Comparison of ENCODE assay signal across 8 mouse cellular contexts in the genomic region with DNA sequence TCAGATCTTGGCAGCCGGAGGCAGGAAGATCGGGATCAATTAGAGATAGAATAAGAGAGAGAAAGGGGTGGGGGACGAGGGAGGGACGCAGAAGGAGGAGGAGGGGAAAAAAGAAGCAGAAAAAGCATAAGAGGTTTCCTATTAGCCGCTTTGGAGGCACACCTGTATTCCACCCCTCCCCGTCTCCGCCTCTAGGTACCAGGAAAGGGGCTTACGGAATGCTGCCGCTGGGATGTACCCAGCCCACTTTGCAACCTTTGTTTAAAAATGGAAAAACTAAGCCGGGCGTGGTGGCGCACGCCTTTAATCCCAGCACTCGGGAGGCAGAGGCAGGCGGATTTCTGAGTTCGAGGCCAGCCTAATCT. TPM values are rescaled to one million over a fixed set of nuclear protein-coding genes. Genes with fewer than 3 reads are reported as not detected.
A peak's percentile ranks its signal among the peaks of the same experiment; 100 is the strongest.
DNase-seq lines count a peak whose midpoint lies in the region; ATAC-seq and TF ChIP-seq lines count a peak whose summit lies in the region.

No protein-coding gene starts in this region.

- ATAC-seq in limb, embryonic 14.5 days (ENCODE audit: low FRiP score, low read depth), result no peak
- ATAC-seq in stomach, embryonic 16.5 days (ENCODE audit: insufficient read depth, low FRiP score), result no peak

- no peak for TF ChIP-seq POLR2A in spleen, adult 2 months (IDR thresholded peaks at IDR 0.05; ENCODE audit: low read depth, low read length)
- TF ChIP-seq POLR2A in limb, embryonic 14.5 days (IDR thresholded peaks at IDR 0.05; ENCODE audit: borderline replicate concordance, extremely low read depth, insufficient read depth, insufficient read length), result no peak

- no peaks in the 10 kb centered on the region for H3K9me3 ChIP-seq in limb, embryonic 14.5 days (ENCODE audit: control insufficient read depth, low read length)
- no peaks in the 10 kb centered on the region for H3K9me3 ChIP-seq in stomach, embryonic 16.5 days (replicated peaks; ENCODE audit: control insufficient read depth, low read length)

- peak overlapping the region; percentile 88 for H3K4me2 ChIP-seq in limb, embryonic 14.5 days (replicated peaks; ENCODE audit: low read depth, low read length, severe bottlenecking)
- peak overlapping the region; percentile 94 for H3K4me2 ChIP-seq in stomach, embryonic 16.5 days (ENCODE audit: low read depth, low read length)

- peak overlapping the region; percentile 86 for H3K9ac ChIP-seq in limb, embryonic 14.5 days (ENCODE audit: low read depth, low read length, severe bottlenecking)
- peak overlapping the region; percentile 91 for H3K9ac ChIP-seq in stomach, embryonic 16.5 days (ENCODE audit: low read length)

- 31% methylated on average over 16 of the region's 16 CpGs for WGBS in spleen, adult 2 months
- 21% methylated on average over 16 of the region's 16 CpGs for WGBS in limb, embryonic 14.5 days
- WGBS in stomach, embryonic 16.5 days, result 11% methylated on average over 16 of the region's 16 CpGs

- peak; percentile 40 for DNase-seq in cerebellum, adult 11-12 months
- DNase-seq in cerebellum, adult 11 months, result no peak
- DNase-seq in spleen, adult 2 months (ENCODE audit: low read depth in 1 of 2, low spot score in 2 of 2), result no peak
- no peak for DNase-seq in spleen, postnatal 10 days (ENCODE audit: low spot score in 2 of 2)
- DNase-seq in limb, embryonic 14.5 days (ENCODE audit: low spot score), result no peak
- DNase-seq in frontal cortex, postnatal 36 days (ENCODE audit: low spot score in 2 of 2), result no peak
- no peak for DNase-seq in cerebellum, adult 18-20 months

- no peaks in the 10 kb centered on the region for H3K36me3 ChIP-seq in spleen, adult 2 months (ENCODE audit: control insufficient read depth, insufficient read depth, low read length)
- peaks cover 17% of the 10 kb centered on the region for H3K36me3 ChIP-seq in limb, embryonic 14.5 days (ENCODE audit: control insufficient read depth, insufficient read depth, low read length)
- H3K36me3 ChIP-seq in stomach, embryonic 16.5 days (ENCODE audit: control insufficient read depth, insufficient read depth, low read length), result no peaks in the 10 kb centered on the region

- peak overlapping the region; percentile 90; the same call in 1 of the 2 replicates for H3K4me3 ChIP-seq in spleen, adult 2 months (ENCODE audit: extremely low read depth, insufficient read depth, insufficient read length)
- H3K4me3 ChIP-seq in limb, embryonic 14.5 days (replicated peaks; ENCODE audit: low read length), result peak overlapping the region; percentile 73
- peak overlapping the region; percentile 88 for H3K4me3 ChIP-seq in stomach, embryonic 16.5 days (replicated peaks; ENCODE audit: low read length)

- no peaks in the 10 kb centered on the region for H3K27me3 ChIP-seq in spleen, adult 2 months (ENCODE audit: control insufficient read depth, insufficient read depth, low read length)
- H3K27me3 ChIP-seq in limb, embryonic 14.5 days (ENCODE audit: control insufficient read depth, insufficient read depth, low read length), result peaks cover 28% of the 10 kb centered on the region
- peaks cover 18% of the 10 kb centered on the region for H3K27me3 ChIP-seq in stomach, embryonic 16.5 days (ENCODE audit: control insufficient read depth, insufficient read depth, low read length)

- peak overlapping the region; percentile 93 for H3K27ac ChIP-seq in spleen, adult 2 months (ENCODE audit: insufficient read depth, low read length)
- peak overlapping the region; percentile 74 for H3K27ac ChIP-seq in limb, embryonic 14.5 days (replicated peaks; ENCODE audit: low read depth, low read length)
- H3K27ac ChIP-seq in stomach, embryonic 16.5 days (ENCODE audit: low read length), result peak overlapping the region; percentile 95

- no peak for TF ChIP-seq CTCF in spleen, adult 2 months (IDR thresholded peaks at IDR 0.05; ENCODE audit: extremely low read depth, insufficient read depth, insufficient read length, insufficient replicate concordance)

- peaks cover 5% of the 10 kb centered on the region; the same call in 1 of the 2 replicates for H3K4me1 ChIP-seq in spleen, adult 2 months (ENCODE audit: control insufficient read depth, insufficient read depth, insufficient read length)
- H3K4me1 ChIP-seq in limb, embryonic 14.5 days (ENCODE audit: control insufficient read depth, insufficient read depth, low read length), result peaks cover 9% of the 10 kb centered on the region
- H3K4me1 ChIP-seq in stomach, embryonic 16.5 days (ENCODE audit: control insufficient read depth, insufficient read depth, low read length), result peaks cover 34% of the 10 kb centered on the region

RNA-seq across cellular contexts. Expression of a gene that starts 3.3 kb away (rescaled TPM):
- polyA plus RNA-seq in spleen, adult 2 months (2012; rRNA removed), result 20.9 and 33.0 TPM in 2 replicates
- polyA plus RNA-seq in limb, embryonic 14.5 days (2012; rRNA removed), result 2.2 and 2.7 TPM in 2 replicates
- 0.68 and 1.8 TPM in 2 replicates for polyA plus RNA-seq in limb, embryonic 14.5 days (2014; fragmentation: Nextera tagmentation; extraction: Ambion mirVana)
- polyA plus RNA-seq in stomach, embryonic 16.5 days (2015; fragmentation: Nextera tagmentation; extraction: Ambion mirVana), result 2.8 and 3.7 TPM in 2 replicates

RNA-seq across cellular contexts. Expression of a gene that starts 3.6 kb away (rescaled TPM):
- 94.7 and 143 TPM in 2 replicates for polyA plus RNA-seq in spleen, adult 2 months (2012; rRNA removed)
- polyA plus RNA-seq in limb, embryonic 14.5 days (2012; rRNA removed), result 70.6 and 75.8 TPM in 2 replicates
- 171 TPM in 2 replicates for polyA plus RNA-seq in limb, embryonic 14.5 days (2014; fragmentation: Nextera tagmentation; extraction: Ambion mirVana)
- polyA plus RNA-seq in stomach, embryonic 16.5 days (2015; fragmentation: Nextera tagmentation; extraction: Ambion mirVana), result 141 and 153 TPM in 2 replicates

RNA-seq across cellular contexts. Expression of a gene that starts 10.9 kb away (rescaled TPM):
- 56.2 and 71.0 TPM in 2 replicates for polyA plus RNA-seq in spleen, adult 2 months (2012; rRNA removed)
- polyA plus RNA-seq in limb, embryonic 14.5 days (2012; rRNA removed), result 84.9 and 118 TPM in 2 replicates
- 5.6 and 6.4 TPM in 2 replicates for polyA plus RNA-seq in limb, embryonic 14.5 days (2014; fragmentation: Nextera tagmentation; extraction: Ambion mirVana)
- polyA plus RNA-seq in stomach, embryonic 16.5 days (2015; fragmentation: Nextera tagmentation; extraction: Ambion mirVana), result 19.1 and 20.4 TPM in 2 replicates

RNA-seq across cellular contexts. Expression of a gene that starts 30.5 kb away (rescaled TPM):
- polyA plus RNA-seq in spleen, adult 2 months (2012; rRNA removed), result 102 and 186 TPM in 2 replicates
- polyA plus RNA-seq in limb, embryonic 14.5 days (2012; rRNA removed), result 174 and 235 TPM in 2 replicates
- 46.5 and 57.5 TPM in 2 replicates for polyA plus RNA-seq in limb, embryonic 14.5 days (2014; fragmentation: Nextera tagmentation; extraction: Ambion mirVana)
- 28.6 and 35.2 TPM in 2 replicates for polyA plus RNA-seq in stomach, embryonic 16.5 days (2015; fragmentation: Nextera tagmentation; extraction: Ambion mirVana)

RNA-seq across cellular contexts. Expression of a gene that starts 55.5 kb away (rescaled TPM):
- polyA plus RNA-seq in spleen, adult 2 months (2012; rRNA removed), result 76.9 and 114 TPM in 2 replicates
- 13.4 and 15.7 TPM in 2 replicates for polyA plus RNA-seq in limb, embryonic 14.5 days (2012; rRNA removed)
- 9.8 and 10.5 TPM in 2 replicates for polyA plus RNA-seq in limb, embryonic 14.5 days (2014; fragmentation: Nextera tagmentation; extraction: Ambion mirVana)
- polyA plus RNA-seq in stomach, embryonic 16.5 days (2015; fragmentation: Nextera tagmentation; extraction: Ambion mirVana), result 9.0 and 11.3 TPM in 2 replicates
